Mouse (Mus musculus): ENCODE measurements at regions not wholly inside any gene's neighbourhood (a gene's known extent, or its start where the extent isn't known, plus 50 kb on each side); places are given as distances from the start of the nearest gene placed in this dataset.
"Not testable (repeated sequence)": the region's sequence is repeated elsewhere in the genome, so short reads cannot be mapped to it uniquely, and the experiment has no call there.

- DNase-seq (ENCODE audit: low spot score in 2 of 2), result no peak
Observed at GRCm38 (mm10) chr3:36387431-36387830, 88.3 kb downstream of the Anxa5 start.

GRCm38 (mm10) chr3:36383438-36383945, 92.2 kb downstream of the Anxa5 start:
- DNase-seq (ENCODE audit: low spot score in 2 of 2), result no peak

- no peak for DNase-seq (ENCODE audit: low spot score in 2 of 2)
Observed at GRCm38 (mm10) chr3:36381621-36382193, 94.0 kb downstream of the Anxa5 start.

GRCm38 (mm10) chr3:36375722-36376121, 100.0 kb downstream of the Anxa5 start:
- no peak for DNase-seq (ENCODE audit: low spot score in 2 of 2)

GRCm38 (mm10) chr3:36374939-36375338, 100.8 kb downstream of the Anxa5 start:
- DNase-seq (ENCODE audit: low spot score in 2 of 2), result no peak

- DNase-seq (ENCODE audit: low spot score in 2 of 2), result no peak
Observed at GRCm38 (mm10) chr3:36360933-36361332, 114.8 kb downstream of the Anxa5 start.

GRCm38 (mm10) chr3:36354201-36354600, 121.5 kb downstream of the Anxa5 start:
- not testable (repeated sequence) for DNase-seq (ENCODE audit: low spot score in 2 of 2)

GRCm38 (mm10) chr3:36352032-36352742, 123.5 kb downstream of the Anxa5 start:
- no peak for DNase-seq (ENCODE audit: low spot score in 2 of 2)

- no peak for DNase-seq (ENCODE audit: low spot score in 2 of 2)
Observed at GRCm38 (mm10) chr3:36349073-36349472, 126.6 kb downstream of the Anxa5 start.

GRCm38 (mm10) chr3:36340889-36341533, 118.9 kb upstream of the Qrfpr start:
- DNase-seq (ENCODE audit: low spot score in 2 of 2), result peak; percentile 86 to 89

GRCm38 (mm10) chr3:36339656-36340055, 117.5 kb upstream of the Qrfpr start:
- no peak for DNase-seq (ENCODE audit: low spot score in 2 of 2)

- no peak for DNase-seq (ENCODE audit: low spot score in 2 of 2)
Observed at GRCm38 (mm10) chr3:36334279-36334678, 112.2 kb upstream of the Qrfpr start.

GRCm38 (mm10) chr3:36332016-36332415, 109.9 kb upstream of the Qrfpr start:
- DNase-seq (ENCODE audit: low spot score in 2 of 2), result no peak

GRCm38 (mm10) chr3:36330656-36331055, 108.5 kb upstream of the Qrfpr start:
- peak in 1 of 2 experiments; percentile 12 for DNase-seq (ENCODE audit: low spot score in 2 of 2)

GRCm38 (mm10) chr3:36329631-36330030, 107.5 kb upstream of the Qrfpr start:
- no peak for DNase-seq (ENCODE audit: low spot score in 2 of 2)

- no peak for DNase-seq (ENCODE audit: low spot score in 2 of 2)
Observed at GRCm38 (mm10) chr3:36328927-36329326, 106.8 kb upstream of the Qrfpr start.

GRCm38 (mm10) chr3:36318635-36319034, 96.5 kb upstream of the Qrfpr start:
- no peak for DNase-seq (ENCODE audit: low spot score in 2 of 2)

- no peak for DNase-seq (ENCODE audit: low spot score in 2 of 2)
Observed at GRCm38 (mm10) chr3:36311337-36311736, 89.2 kb upstream of the Qrfpr start.

- no peak for DNase-seq (ENCODE audit: low spot score in 2 of 2)
Observed at GRCm38 (mm10) chr3:36310642-36311267, 88.6 kb upstream of the Qrfpr start.

- DNase-seq (ENCODE audit: low spot score in 2 of 2), result no peak
Observed at GRCm38 (mm10) chr3:36296792-36297191, 74.7 kb upstream of the Qrfpr start.

- DNase-seq (ENCODE audit: low spot score in 2 of 2), result no peak
Observed at GRCm38 (mm10) chr3:36291971-36292370, 69.9 kb upstream of the Qrfpr start.

- no peak for DNase-seq (ENCODE audit: low spot score in 2 of 2)
Observed at GRCm38 (mm10) chr3:36284066-36284465, 62.0 kb upstream of the Qrfpr start.

Measured in left cerebral cortex, adult 18-20 months (tissue).